Mouse (Mus musculus): Measurements from ENCODE around the gene Ptchd4.

- no peak for TF ChIP-seq CTCF (IDR thresholded peaks at IDR 0.05; ENCODE audit: low read depth)
- TF ChIP-seq EP300 (IDR thresholded peaks at IDR 0.05; ENCODE audit: low read depth): no peak
These were observed 59.1 kb downstream of the Ptchd4 start for GRCm38 (mm10) chr17:42374881-42375280.
